Mouse (Mus musculus): Measurements from ENCODE around the gene Sars2. TPM values are rescaled to one million over a fixed set of nuclear protein-coding genes. Genes with fewer than 3 reads are reported as not detected.

Sars2 gene
- total RNA-seq, 2 experiments from 2014 or later = 11.0 to 11.6 TPM

DNA sequence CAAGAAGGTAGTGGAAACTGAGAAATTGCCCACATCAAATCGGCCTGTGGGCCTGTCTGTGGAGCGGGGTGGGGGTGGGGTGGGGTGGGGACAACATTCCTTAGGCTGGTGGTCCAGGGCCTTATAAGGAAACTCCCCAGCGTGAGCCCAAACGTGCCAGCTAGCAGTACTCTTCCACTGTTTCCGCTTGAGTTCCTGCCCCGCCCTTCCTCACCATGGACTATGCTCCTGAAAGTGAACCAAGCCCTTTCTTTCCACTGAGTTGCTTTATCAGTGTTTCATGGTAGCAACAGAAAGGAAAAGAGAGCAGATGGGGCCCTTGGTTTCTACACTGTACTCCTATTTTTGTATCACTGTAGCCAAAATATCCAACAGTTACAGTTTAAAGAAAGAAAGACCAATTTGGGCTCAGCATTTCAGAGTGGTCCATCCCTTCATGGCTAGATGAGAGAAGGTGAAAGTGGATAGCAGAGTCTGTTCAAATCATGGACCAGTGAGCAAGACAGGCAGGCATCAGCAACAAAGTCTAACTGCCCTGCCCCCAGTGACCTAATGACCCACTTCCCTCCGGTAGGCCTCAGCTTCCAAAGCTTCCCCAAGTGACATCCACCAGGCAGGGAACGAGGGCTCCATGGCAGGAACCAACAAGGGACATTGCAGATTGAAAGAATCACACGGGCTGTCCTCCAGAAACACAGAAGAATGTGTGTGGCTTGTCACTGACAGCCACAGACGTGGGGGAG, 61.2 kb downstream of the Sars2 start:
- no peak for DNase-seq (ENCODE audit: low spot score in 2 of 2)

Other genes with a start within 250 kb of the Sars2 start
- gene Ifnl2, start 231.5 kb upstream of the Sars2 start, total RNA-seq (2021) = not detected
- not detected for gene Ifnl3, start 219.2 kb upstream of the Sars2 start, total RNA-seq (2021)
- not detected for gene Sycn, start 201.1 kb upstream of the Sars2 start, total RNA-seq (2021)
- under 1 TPM in 1 of 2 experiments, not detected in 1; 0.28 TPM for gene Nccrp1, start 194.7 kb upstream of the Sars2 start, total RNA-seq (2021)
- 10 to 100 TPM; 67.8 to 80.1 TPM for gene Samd4b, start 143.8 kb upstream of the Sars2 start, total RNA-seq (2021)
- 1 to 10 TPM; 8.6 to 8.8 TPM for gene Pak4, start 143.8 kb upstream of the Sars2 start, total RNA-seq (2021)
- 1 to 10 TPM; 2.2 to 2.4 TPM for gene Acp7, start 110.7 kb upstream of the Sars2 start, total RNA-seq (2021)
- gene Fbxo27, start 49.1 kb upstream of the Sars2 start, total RNA-seq (2021) = 10 to 100 TPM; 24.6 TPM
- 1 to 10 TPM; 1.9 to 2.3 TPM for gene Fbxo17, start 25.2 kb upstream of the Sars2 start, total RNA-seq (2021)
- gene Mrps12, start 172 bp upstream of the Sars2 start, total RNA-seq (2021) = 10 to 100 TPM; 62.8 to 71.0 TPM
- gene Ccer2, start 14.2 kb downstream of the Sars2 start, total RNA-seq (2021) = 1 to 10 TPM; 1.1 to 2.9 TPM
- gene Sirt2, start 24.7 kb downstream of the Sars2 start, total RNA-seq (2021) = 100 to 1,000 TPM; 120 to 122 TPM
- 10 to 100 TPM; 35.0 to 38.6 TPM for gene Nfkbib, start 25.5 kb downstream of the Sars2 start, total RNA-seq (2021)
- 1 to 10 TPM; 2.1 to 3.9 TPM for gene Rinl, start 47.0 kb downstream of the Sars2 start, total RNA-seq (2021)
- gene Hnrnpl, start 66.5 kb downstream of the Sars2 start, total RNA-seq (2021) = 100 to 1,000 TPM; 427 to 456 TPM
- gene Ech1, start 83.2 kb downstream of the Sars2 start, total RNA-seq (2021) = 10 to 100 TPM; 53.5 to 56.6 TPM
- gene Lgals4, start 91.9 kb downstream of the Sars2 start, total RNA-seq (2021) = 1 to 10 TPM; 1.9 to 2.4 TPM
- under 1 TPM in 1 of 2 experiments, not detected in 1; 0.74 TPM for gene Lgals7, start 121.9 kb downstream of the Sars2 start, total RNA-seq (2021)
- gene Capn12, start 139.4 kb downstream of the Sars2 start, total RNA-seq (2021) = under 1 TPM; 0.61 to 0.95 TPM
- gene Actn4, start 220.3 kb downstream of the Sars2 start, total RNA-seq (2021) = 100 to 1,000 TPM; 192 TPM
- gene Eif3k, start 239.9 kb downstream of the Sars2 start, total RNA-seq (2021) = 100 to 1,000 TPM; 196 to 199 TPM
- 1 to 10 TPM; 1.0 to 1.7 TPM for gene Map4k1, start 240.1 kb downstream of the Sars2 start, total RNA-seq (2021)

Measured in left cerebral cortex, adult 18-20 months (tissue).